Mouse (Mus musculus) activated CD4-positive, CD25-positive, alpha-beta regulatory T cell, adult 4 months (primary cell): ENCODE measurements around the gene Pogk. TPM values are rescaled to one million over a fixed set of nuclear protein-coding genes. Genes with fewer than 3 reads are reported as not detected.
A peak's percentile ranks its signal among the peaks of the same experiment; 100 is the strongest.

Source experiments
- ATAC-seq: one replicate; pipeline ENCODE4 v1.8.0; 2017
- polyA plus RNA-seq, 2 experiments: library from polyadenylated mRNA; unstranded; fragments of 100-300 nt; shearing (Covaris generic); gene quantifications; one replicate each; pipeline ENCODE4 v1.2.1; 2017

Pogk gene
- 1 to 10 TPM; 2.4 to 2.5 TPM for polyA plus RNA-seq

- peak; percentile 87 for ATAC-seq
Measured at GRCm38 (mm10) chr1:166409701-166410220, at the start of gene Pogk. Pogk (minus strand) TSS chr1:166409863.

- ATAC-seq = no peak
Measured at GRCm38 (mm10) chr1:166441992-166442391, 32.3 kb upstream of the Pogk start.

DNA sequence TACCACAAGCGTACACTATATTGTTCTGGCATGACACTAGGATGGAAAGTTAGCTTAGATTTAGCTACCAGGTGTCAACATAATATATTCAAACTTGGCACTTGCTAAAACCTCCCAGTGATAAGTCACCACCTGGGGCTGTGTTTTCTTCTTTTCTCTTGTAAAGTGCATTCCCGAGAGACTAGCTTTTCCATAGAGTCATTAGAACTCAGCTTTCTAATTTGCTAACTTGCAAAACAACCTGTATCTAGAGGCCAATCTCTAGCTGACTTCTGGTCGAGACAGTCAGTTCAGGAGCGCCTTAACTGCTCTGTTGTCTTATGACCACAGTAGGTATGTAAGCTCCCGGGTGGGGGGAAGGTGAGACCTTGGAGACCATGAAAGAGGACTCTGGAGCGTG, 29.8 kb upstream of the Pogk start:
- no peak for ATAC-seq

DNA sequence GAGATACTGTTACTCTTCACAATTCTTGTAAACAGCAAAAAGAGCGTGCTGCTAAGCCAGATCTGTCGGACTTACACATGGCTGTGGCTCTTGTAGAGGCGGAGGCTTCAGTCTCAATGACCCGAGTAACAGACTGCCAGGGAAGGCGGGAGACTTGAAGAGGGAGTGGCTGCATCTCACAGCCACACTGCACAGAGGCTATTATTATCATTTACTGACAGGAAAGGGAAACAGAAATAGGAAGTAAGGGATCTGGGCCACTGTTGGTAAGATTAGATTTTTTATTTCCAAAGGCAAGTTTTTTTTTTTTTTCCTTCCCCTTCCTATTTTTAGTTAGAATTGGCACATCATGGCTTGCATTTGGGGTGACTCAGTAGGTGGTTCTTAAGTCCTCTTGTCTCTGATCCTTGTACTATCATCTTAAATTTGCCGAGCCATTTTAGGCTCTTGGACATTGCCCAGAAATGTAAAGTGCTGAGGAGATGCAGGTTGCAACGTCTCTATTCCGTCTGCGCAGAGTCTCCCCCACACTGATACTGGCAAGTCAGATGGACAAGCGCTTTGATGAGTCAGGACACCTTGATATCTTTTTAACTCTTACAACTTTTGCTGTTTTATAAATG, 20.3 kb upstream of the Pogk start:
- ATAC-seq = no peak

- no peak for ATAC-seq
Measured at GRCm38 (mm10) chr1:166429053-166429452, 19.4 kb upstream of the Pogk start.

DNA sequence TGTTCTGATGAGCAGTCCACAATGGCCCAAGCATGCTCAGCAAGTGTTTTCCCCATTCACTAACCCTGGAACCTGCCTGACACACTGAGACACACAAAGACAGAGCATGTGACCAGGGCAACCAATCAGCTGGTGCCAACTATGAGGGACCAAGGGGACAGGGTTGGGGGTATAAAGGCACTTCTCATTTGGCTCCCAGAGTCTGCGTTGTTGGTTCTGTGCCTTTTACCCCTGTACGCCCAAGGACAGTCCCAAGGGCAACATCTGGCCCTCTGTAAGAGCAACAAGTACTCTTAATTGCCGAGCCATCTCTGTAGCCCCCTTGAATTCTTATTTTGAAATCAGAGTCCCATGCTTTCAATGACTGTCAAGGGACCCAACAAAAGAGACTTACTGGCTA, 2.6 kb upstream of the Pogk start:
- no peak for ATAC-seq

DNA sequence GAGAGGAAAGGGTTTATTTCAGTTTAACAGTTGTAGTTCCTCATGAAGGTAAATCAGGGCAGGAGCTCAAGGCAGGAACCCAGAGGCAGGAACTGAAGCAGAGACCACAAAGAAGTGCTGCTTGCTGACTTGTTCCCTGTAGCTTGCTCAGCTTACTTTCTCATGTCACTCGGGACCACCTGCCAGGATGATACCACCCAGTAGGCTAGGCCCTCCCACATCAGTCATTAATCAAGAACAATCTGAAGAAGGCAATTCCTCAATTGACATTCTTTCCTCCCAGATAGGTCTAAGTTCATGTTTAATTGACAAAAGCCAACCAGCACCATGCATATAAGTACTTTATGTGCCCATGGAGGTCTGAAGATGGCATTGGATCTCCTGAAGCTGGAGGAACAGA, 1.9 kb upstream of the Pogk start:
- no peak for ATAC-seq

DNA sequence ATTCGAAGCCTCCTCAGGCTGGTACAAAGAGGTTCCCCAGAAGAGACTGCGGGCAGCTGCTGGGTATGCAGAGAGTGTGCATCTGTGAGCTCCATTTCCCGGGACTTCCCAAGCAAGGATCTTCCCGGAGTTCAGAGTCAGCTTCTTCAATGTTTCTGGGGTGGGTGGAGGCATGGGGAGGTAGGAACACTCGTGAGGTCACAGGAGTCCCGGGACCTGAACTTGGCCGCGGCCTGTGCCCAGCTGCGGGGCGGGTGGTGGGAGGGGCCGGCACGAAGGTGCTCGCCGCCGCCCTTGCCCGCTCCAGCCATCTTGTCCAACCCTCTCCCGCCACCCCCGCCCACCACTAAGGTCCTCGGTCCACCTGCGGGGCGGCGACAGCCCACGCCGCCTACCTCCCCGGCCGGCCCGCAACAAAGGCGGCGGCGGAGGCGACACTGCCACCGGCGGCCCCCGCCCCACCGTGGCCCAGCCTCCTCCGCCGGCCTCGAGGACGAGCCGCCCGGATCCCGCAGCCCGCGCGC, 424 bp downstream of the Pogk start:
- peak; percentile 12 for ATAC-seq

DNA sequence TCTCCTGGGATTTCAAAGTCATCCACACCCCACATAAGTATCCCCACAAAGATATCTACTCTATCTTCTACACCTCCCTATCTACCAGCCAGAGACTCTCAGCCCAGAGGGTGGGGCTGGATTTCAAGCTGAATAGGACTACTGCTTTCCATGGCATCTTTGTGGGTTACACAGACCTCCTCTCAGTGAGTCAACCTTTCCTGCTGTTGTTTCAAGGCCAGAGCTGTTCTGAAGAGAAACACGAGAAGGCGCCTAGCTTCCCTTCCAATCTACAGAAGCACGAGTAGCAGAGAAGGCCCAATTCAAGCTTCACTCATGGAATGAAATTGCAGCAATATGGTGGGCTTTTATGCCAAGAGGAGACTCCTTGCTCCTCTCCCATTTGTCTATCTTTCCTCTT, 5.8 kb downstream of the Pogk start:
- no peak for ATAC-seq

DNA sequence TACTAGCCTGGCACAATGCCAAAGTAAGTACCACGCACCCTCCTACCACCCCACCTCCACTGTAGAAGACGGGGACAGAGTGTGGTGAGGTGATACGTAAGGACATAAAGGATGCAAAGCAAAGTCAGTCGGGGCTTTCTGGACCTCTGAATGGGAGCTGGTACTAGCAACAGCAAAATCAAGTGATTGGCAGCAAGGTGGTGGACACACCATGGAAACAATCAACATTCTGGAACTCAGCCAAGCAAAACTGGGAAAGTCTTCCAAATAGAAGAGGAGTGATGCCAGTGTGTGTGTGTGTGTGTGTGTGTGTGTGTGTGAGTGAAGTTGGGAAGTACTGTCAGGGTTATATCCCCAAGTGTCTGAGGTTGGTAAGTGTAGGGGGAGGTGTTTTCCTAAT, 7.7 kb downstream of the Pogk start:
- ATAC-seq = no peak

DNA sequence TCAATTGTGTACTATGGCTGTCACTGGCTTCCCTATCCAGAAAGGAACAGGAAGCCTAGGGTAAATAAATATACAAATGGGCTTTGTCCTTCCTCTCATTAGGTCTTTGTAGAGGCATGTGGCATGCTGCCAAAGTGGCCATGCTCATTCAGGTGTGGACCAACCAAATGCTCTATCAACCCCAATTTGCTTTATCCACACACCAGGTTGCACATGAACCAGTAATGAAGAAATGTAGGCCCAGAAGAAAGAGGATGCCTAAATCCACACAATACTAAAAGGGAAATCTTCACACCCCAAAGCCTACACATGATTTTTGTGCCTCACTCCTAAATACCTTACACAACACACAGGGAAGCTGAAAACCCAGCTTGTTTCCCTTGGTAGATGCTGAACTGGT, 8.2 kb downstream of the Pogk start:
- no peak for ATAC-seq

GRCm38 (mm10) chr1:166396381-166396780, 13.3 kb downstream of the Pogk start:
- no peak for ATAC-seq

GRCm38 (mm10) chr1:166395661-166396060, 14.0 kb downstream of the Pogk start:
- ATAC-seq = no peak

DNA sequence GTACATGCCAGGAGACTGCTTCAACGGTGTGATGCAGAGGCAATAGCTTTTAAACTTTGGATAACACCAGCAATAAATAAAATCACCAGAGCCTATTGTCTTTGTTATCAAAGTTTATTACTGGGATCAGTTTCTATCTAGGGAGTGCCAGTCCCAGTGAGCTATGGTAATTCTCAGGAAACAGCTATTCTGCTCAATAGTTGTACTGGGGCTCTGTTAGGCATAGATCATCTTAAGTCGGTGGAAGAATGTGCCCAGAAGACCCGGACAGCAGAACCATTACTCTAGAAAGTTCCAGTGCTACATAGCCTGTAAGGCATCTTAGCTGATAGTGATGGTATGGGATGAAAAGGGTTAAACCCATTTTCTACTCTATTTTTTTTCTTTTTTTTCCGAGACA, 14.9 kb downstream of the Pogk start:
- ATAC-seq = no peak

DNA sequence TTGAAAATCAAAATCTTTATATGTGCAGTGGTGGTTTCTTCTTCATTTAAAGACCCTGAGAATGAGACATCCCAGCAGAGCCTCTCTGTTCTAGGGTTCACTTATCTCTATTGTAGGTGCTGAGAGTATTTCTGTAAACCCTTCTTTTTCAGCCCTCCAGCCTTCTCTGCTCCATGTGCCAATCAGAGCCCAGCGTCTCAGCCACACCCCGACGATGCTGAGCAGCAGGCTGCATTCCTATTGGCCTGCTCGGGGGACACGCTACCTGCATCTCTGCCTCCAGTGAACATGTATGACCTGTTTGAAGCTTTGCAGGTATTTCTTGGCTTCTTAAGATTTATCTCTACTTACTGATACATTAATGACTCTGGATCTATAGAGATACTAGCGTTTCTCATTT, 18.0 kb downstream of the Pogk start:
- ATAC-seq = no peak

DNA sequence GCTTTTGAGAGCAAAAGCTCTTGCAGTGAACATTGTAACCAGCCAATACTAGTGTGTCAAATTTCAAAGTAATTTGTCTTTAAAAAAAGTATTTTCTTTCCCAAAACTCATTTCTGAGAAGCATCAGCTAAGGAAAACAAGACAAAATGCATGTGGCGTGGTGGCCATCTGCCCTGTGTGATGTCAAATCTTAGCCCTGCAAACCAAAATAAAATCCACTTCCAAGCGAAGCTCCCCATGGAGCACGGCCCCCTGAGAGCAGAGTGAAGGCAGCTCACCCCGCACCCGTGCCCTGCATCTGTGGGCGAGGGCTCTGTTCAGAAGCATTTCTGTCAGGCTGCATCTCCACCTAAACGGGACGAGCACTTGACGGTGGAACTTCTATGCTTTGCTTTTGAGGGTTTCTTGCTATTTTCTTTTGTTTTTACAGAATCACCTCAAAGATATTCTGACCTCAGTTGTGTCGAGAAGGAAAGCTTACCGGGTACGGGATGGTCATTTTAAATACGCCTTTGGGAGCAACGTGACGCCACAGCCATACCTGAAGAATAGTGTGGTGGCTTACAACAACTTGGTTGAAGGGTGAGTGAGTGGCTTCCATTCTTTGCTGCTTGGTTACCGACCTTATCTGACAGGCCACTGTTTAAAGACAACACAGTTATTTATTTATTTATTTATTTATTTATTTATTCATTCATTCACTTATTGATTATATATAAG, 20.1 kb downstream of the Pogk start:
- no peak for ATAC-seq

- no peak for ATAC-seq
Measured at GRCm38 (mm10) chr1:166388511-166388910, 21.2 kb downstream of the Pogk start.

- ATAC-seq = no peak
Measured at GRCm38 (mm10) chr1:166385431-166385830, 24.2 kb downstream of the Pogk start.

- ATAC-seq = no peak
Measured at GRCm38 (mm10) chr1:166384614-166385013, 25.0 kb downstream of the Pogk start.

GRCm38 (mm10) chr1:166382626-166383025, 27.0 kb downstream of the Pogk start:
- ATAC-seq = no peak

- no peak for ATAC-seq
Measured at GRCm38 (mm10) chr1:166381821-166382220, 27.8 kb downstream of the Pogk start.

GRCm38 (mm10) chr1:166381336-166381735, 28.3 kb downstream of the Pogk start:
- ATAC-seq = no peak

- peak; percentile 61 for ATAC-seq
Measured at GRCm38 (mm10) chr1:166379630-166380231, 29.9 kb downstream of the Pogk start.
